Mouse (Mus musculus) embryonic facial prominence, embryonic 10.5 days (tissue): ENCODE data around the gene Gprin3. TPM values are rescaled to one million over a fixed set of nuclear protein-coding genes. Genes with fewer than 3 reads are reported as not detected.
"Not testable (repeated sequence)": the region's sequence is repeated elsewhere in the genome, so short reads cannot be mapped to it uniquely, and the experiment has no call there.

Source experiments
- DNase-seq: peaks from one replicate; pipeline ENCODE4 v3.0.0-alpha.2; 2017; ENCODE audit warnings: low spot score
- H3K27ac ChIP-seq: fragments of 300-500 bp; sonication (generic); replicated peaks from 2 replicates; pipeline ENCODE4 v1.5.1; 2016; ENCODE audit warnings: mild to moderate bottlenecking
- H3K27me3 ChIP-seq: fragments of 300-500 bp; sonication (generic); replicated peaks from 2 replicates; pipeline ENCODE4 v1.6.1; 2016; ENCODE audit warnings: low read depth, mild to moderate bottlenecking; ENCODE audit not compliant: poor library complexity, severe bottlenecking
- H3K36me3 ChIP-seq: fragments of 300-500 bp; sonication (generic); replicated peaks from 2 replicates; pipeline ENCODE4 v1.6.1; 2016; ENCODE audit warnings: mild to moderate bottlenecking, moderate library complexity
- H3K4me1 ChIP-seq: fragments of 300-500 bp; sonication (generic); 2 replicates; pipeline ENCODE4 v1.6.1; 2016
- H3K4me3 ChIP-seq: fragments of 300-500 bp; sonication (generic); 2 replicates; pipeline ENCODE4 v1.5.1; 2016; ENCODE audit warnings: mild to moderate bottlenecking, moderate library complexity
- H3K9me3 ChIP-seq: fragments of 300-500 bp; sonication (generic); 2 replicates; pipeline ENCODE4 v1.6.1; 2016; ENCODE audit warnings: mild to moderate bottlenecking
- WGBS: fragments of 180-500 bp; shearing (Covaris S2); methylation state at CpG from one replicate; pipeline ENCODE4 v1.1.7; 2016; 5-methylcytosine and 5-hydroxymethylcytosine counted together
- polyA plus RNA-seq: library from polyadenylated mRNA; unstranded; fragments of >200 nt; fragmentation: Nextera tagmentation; extraction: Ambion mirVana; gene quantifications from 2 replicates; pipeline ENCODE4 v1.2.1, GENCODE M21; 2016

Gene Gprin3
- polyA plus RNA-seq, 1 experiment from 2014 or later, result 0.15 TPM

- H3K27me3 ChIP-seq, result no peaks in the 10 kb centered on the region
- H3K4me3 ChIP-seq, result no peak overlapping the region
- no peak for DNase-seq
- H3K27ac ChIP-seq, result no peak overlapping the region
- H3K36me3 ChIP-seq, result no peaks in the 10 kb centered on the region
- no peaks in the 10 kb centered on the region for H3K9me3 ChIP-seq
- no peaks in the 10 kb centered on the region for H3K4me1 ChIP-seq
Measured at GRCm38 (mm10) chr6:59315090-59315489, 111.0 kb downstream of the Gprin3 start.

- no peaks in the 10 kb centered on the region for H3K9me3 ChIP-seq
- no peaks in the 10 kb centered on the region for H3K36me3 ChIP-seq
- H3K4me1 ChIP-seq, result no peaks in the 10 kb centered on the region
- no peak for DNase-seq
- no peak overlapping the region for H3K4me3 ChIP-seq
- H3K27me3 ChIP-seq, result no peaks in the 10 kb centered on the region
- WGBS, result 77% methylated on average over 2 of the region's 2 CpGs
- H3K27ac ChIP-seq, result no peak overlapping the region
Measured at GRCm38 (mm10) chr6:59313162-59313561, 112.9 kb downstream of the Gprin3 start.

- Histone ChIP-seq H3K4me3 (no peak overlapping the region), H3K27me3 (no peaks in the 10 kb centered on the region), H3K36me3 (no peaks in the 10 kb centered on the region), H3K27ac (no peak overlapping the region), H3K4me1 (no peaks in the 10 kb centered on the region), H3K9me3 (no peaks in the 10 kb centered on the region)
- 88% methylated on average over 2 of the region's 2 CpGs for WGBS
- no peak for DNase-seq
Measured at GRCm38 (mm10) chr6:59311241-59311640, 114.9 kb downstream of the Gprin3 start.

- not testable (repeated sequence) for H3K9me3 ChIP-seq, DNase-seq, H3K36me3 ChIP-seq, H3K27me3 ChIP-seq, H3K27ac ChIP-seq, H3K4me1 ChIP-seq, H3K4me3 ChIP-seq
- WGBS, result 82% methylated on average over 2 of the region's 2 CpGs
Measured at GRCm38 (mm10) chr6:59304235-59304942, 121.7 kb downstream of the Gprin3 start.

GRCm38 (mm10) chr6:59303031-59303430 lies 123.1 kb downstream of the Gprin3 start:
- no peaks in the 10 kb centered on the region for H3K9me3 ChIP-seq
- no peaks in the 10 kb centered on the region for H3K27me3 ChIP-seq
- no peak overlapping the region for H3K4me3 ChIP-seq
- no peaks in the 10 kb centered on the region for H3K4me1 ChIP-seq
- no peaks in the 10 kb centered on the region for H3K36me3 ChIP-seq
- H3K27ac ChIP-seq, result no peak overlapping the region
- WGBS, result 84% methylated on average over 1 of the region's 1 CpGs
- DNase-seq, result no peak

Other genes starting within 250 kb of the Gprin3 start
- 8.9 and 10.4 TPM in 2 replicates for gene Tigd2, start 217.4 kb downstream of the Gprin3 start, polyA plus RNA-seq